Mouse (Mus musculus) ES-E14 (cell line): Measurements from ENCODE around the gene St6galnac3. TPM values are rescaled to one million over a fixed set of nuclear protein-coding genes. Genes with fewer than 3 reads are reported as not detected.

Source experiments
- DNase-seq: peaks from one replicate; pipeline ENCODE4 v3.0.0-alpha.2; 2013; ENCODE audit warnings: low read depth, low spot score
- H3K27ac ChIP-seq: 2 replicates; pipeline ENCODE4 v1.5.1; 2012; ENCODE audit warnings: low read depth, mild to moderate bottlenecking, low read length, moderate library complexity, mixed read lengths; ENCODE audit not compliant: poor library complexity, insufficient read depth, severe bottlenecking
- H3K36me3 ChIP-seq: 2 replicates; pipeline ENCODE4 v1.6.1; 2012; ENCODE audit warnings: mild to moderate bottlenecking, low read length, moderate library complexity, mixed read lengths; ENCODE audit not compliant: control insufficient read depth, poor library complexity, insufficient read depth, severe bottlenecking
- H3K4me1 ChIP-seq, 2 experiments: fragments of 150-350 bp in 1 of 2; sonication (generic) in 1 of 2; 2 replicates each; pipeline ENCODE4 v1.6.1; 2012; ENCODE audit warnings: low read length in 2 of 2, mild to moderate bottlenecking in 1 of 2, mixed read lengths in 1 of 2; ENCODE audit not compliant: control insufficient read depth in 2 of 2, insufficient read depth in 2 of 2, poor library complexity in 1 of 2
- H3K4me3 ChIP-seq, 2 experiments: fragments of 150-350 bp in 1 of 2; sonication (generic) in 1 of 2; 2 replicates each; pipeline ENCODE4 v1.5.1; 2012; ENCODE audit warnings: low read length in 2 of 2, low read depth in 1 of 2, mild to moderate bottlenecking in 1 of 2, mixed read lengths in 1 of 2; ENCODE audit not compliant: insufficient read depth in 1 of 2, poor library complexity in 1 of 2, severe bottlenecking in 1 of 2
- H3K9ac ChIP-seq: 2 replicates; pipeline ENCODE4 v1.6.1; 2012; ENCODE audit warnings: low read depth, mild to moderate bottlenecking, low read length, mixed read lengths; ENCODE audit not compliant: poor library complexity, insufficient read depth, severe bottlenecking
- H3K9me3 ChIP-seq: fragments of 150-350 bp; sonication (generic); 2 replicates; pipeline ENCODE4 v1.6.1; 2012; ENCODE audit warnings: low read depth, mild to moderate bottlenecking, low read length; ENCODE audit not compliant: control insufficient read depth, insufficient read depth
- CHD2 ChIP-seq: IDR thresholded peaks from 2 replicates; pipeline ENCODE4 v1.6.1; 2014; ENCODE audit warnings: mild to moderate bottlenecking, low read depth, low read length, inconsistent platforms
- HCFC1 ChIP-seq: IDR thresholded peaks from 2 replicates; pipeline ENCODE4 v1.6.1; 2012; ENCODE audit warnings: low read length, inconsistent platforms, borderline replicate concordance; ENCODE audit not compliant: insufficient read depth
- MAFK ChIP-seq: IDR thresholded peaks from 2 replicates; pipeline ENCODE4 v1.6.1; 2014; ENCODE audit warnings: mild to moderate bottlenecking, low read depth, low read length, inconsistent platforms; ENCODE audit not compliant: insufficient read depth
- ZC3H11A ChIP-seq: IDR thresholded peaks from 2 replicates; pipeline ENCODE4 v1.6.1; 2012; ENCODE audit warnings: low read depth, mild to moderate bottlenecking, inconsistent platforms, low read length, borderline replicate concordance
- ZNF384 ChIP-seq: IDR thresholded peaks from 2 replicates; pipeline ENCODE4 v1.6.1; 2012; ENCODE audit warnings: low read depth, low read length, inconsistent platforms
- in situ Hi-C, 2 experiments: fragments of 600-800 bp; cut with MboI; formaldehyde crosslinking; loops; one replicate each; pipeline ENCODE4 v1.15.1; 2025; ENCODE audit warnings: low sequenced_read_pairs in 2 of 2, inconsistent platforms in 1 of 2; ENCODE audit not compliant: unreplicated experiment in 2 of 2
- total RNA-seq: library from RNA; depleted of rRNA; stranded (reverse); fragments of 300-350 nt; gene quantifications from 2 replicates; pipeline ENCODE4 v1.2.3, GENCODE M21; 2012

The St6galnac3 gene
- total RNA-seq, 1 experiment = 3.8 TPM

DNA sequence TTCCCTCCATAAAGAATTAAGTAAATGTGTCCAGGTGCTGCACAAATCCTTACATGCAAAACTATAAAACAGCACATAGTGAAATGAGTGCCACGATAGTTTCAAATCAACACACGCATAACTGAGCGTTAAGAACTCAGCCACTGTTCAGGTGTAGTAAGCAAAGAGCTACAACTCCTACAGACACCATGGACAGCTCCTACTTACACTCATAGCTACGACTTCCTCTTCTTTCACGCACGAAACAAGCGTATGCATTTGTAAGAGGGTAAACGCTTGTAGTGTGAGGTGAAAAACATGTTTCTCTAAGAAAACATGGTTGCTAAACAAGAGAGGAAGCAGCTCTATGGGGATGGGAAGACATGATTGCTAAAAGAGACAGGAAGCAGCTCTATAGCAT, 457.6 kb downstream of the St6galnac3 start:
- H3K27ac ChIP-seq = no peak overlapping the region
- TF ChIP-seq MAFK (no peak), HCFC1 (no peak), ZC3H11A (no peak), ZNF384 (no peak), CHD2 (no peak)
- no peak overlapping the region for H3K9ac ChIP-seq
- H3K4me1 ChIP-seq = no peaks in the 10 kb centered on the region
- no peak overlapping the region for H3K4me3 ChIP-seq
- in situ Hi-C loops = no loop called here
- H3K9me3 ChIP-seq = no peaks in the 10 kb centered on the region
- no peaks in the 10 kb centered on the region for H3K36me3 ChIP-seq
- DNase-seq = no peak

DNA sequence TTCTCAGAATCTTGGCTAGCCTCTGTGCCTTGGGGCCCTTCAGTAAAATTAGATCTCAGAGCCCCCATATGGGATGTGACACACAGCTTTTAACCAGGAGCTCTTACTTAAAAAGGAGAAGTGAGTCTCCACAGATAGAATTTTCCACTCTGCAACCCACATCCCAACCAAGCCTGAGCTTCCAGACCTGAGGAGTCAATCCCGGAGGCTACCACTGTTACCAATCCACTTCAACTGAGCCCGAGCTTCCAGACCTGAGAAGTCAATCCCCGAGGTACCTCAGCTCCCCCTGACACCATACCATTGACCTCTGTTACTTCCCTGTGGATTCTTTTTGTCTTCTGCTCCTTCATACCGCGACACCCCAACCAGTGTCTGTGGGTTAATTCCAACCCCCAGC, 463.0 kb downstream of the St6galnac3 start:
- peaks cover 0 to 4% of the 10 kb centered on the region in 2 experiments; a peak in 1 of 4 replicates for H3K4me1 ChIP-seq
- no peak overlapping the region for H3K27ac ChIP-seq
- no peaks in the 10 kb centered on the region for H3K9me3 ChIP-seq
- no peak for DNase-seq
- H3K4me3 ChIP-seq = no peak overlapping the region
- no peaks in the 10 kb centered on the region; the same call in 1 of the 2 replicates for H3K36me3 ChIP-seq
- TF ChIP-seq MAFK (no peak), CHD2 (no peak), ZC3H11A (no peak), HCFC1 (no peak), ZNF384 (no peak)
- H3K9ac ChIP-seq = no peak overlapping the region
- in situ Hi-C loops = no loop called here

DNA sequence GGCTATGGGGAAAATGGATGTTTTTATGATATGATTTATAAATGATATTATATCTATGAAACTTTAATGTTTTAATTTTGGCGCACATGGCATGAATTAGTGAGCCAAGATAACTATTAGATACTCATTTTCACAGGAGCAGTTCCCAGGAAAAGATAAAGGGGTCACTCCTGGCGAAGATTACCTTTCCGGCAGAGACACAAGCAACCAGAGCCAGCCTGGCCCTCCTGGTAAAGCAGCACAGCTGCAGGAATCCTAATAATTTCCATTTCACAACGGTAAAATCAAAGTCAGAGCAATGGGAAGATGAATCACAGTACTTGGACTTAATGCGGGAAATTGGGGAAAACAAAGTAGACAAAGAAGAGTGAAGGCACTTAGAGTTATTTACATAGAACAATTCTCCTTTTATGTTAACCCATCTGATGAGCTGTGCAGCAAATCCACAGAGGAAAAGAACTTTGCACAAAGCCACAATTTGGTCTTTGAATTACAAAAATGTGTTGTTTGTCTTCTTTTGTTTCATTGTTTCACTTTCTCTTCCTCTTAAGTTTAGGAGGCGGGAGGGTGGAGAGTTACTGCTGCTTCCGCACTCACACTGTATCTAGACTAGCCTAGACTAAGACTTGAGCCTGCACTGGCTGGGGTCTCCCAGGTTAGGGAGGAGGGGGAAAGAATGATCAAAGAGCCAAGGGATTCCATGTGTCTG, 464.6 kb downstream of the St6galnac3 start:
- Histone ChIP-seq H3K36me3 (no peaks in the 10 kb centered on the region; the same call in 1 of the 2 replicates), H3K27ac (no peak overlapping the region), H3K4me1 (peaks cover 0 to 6% of the 10 kb centered on the region in 2 experiments; a peak in 1 of 4 replicates), H3K9ac (no peak overlapping the region), H3K9me3 (no peaks in the 10 kb centered on the region), H3K4me3 (no peak overlapping the region)
- no peak for DNase-seq
- no peak for TF ChIP-seq CHD2
- TF ChIP-seq MAFK = no peak
- no peak for TF ChIP-seq ZC3H11A
- TF ChIP-seq HCFC1 = no peak
- no peak for TF ChIP-seq ZNF384
- in situ Hi-C loops = no loop called here

DNA sequence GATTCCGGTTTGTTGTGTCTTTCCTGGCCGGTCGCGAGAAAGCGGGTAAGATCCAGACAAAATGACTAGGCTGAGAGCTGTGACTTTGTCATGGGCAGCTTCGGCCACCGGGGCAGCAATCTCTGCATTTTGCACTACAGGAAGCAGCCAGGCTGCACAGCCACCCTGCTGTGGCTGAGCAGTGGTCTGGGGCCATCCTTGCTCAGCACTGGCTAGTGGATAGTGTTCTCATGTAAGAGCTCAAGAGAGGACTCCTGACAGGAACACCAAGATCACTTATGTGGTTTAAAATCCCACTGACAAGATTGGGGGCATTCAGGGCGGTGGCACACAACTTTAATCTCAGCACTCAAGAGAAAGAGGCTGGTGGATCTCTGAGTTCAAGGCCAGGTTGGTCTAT, 469.1 kb downstream of the St6galnac3 start:
- no peaks in the 10 kb centered on the region for H3K9me3 ChIP-seq
- peak overlapping the region; percentile 25 to 52 for H3K4me3 ChIP-seq
- H3K4me1 ChIP-seq = peaks cover 0 to 6% of the 10 kb centered on the region in 2 experiments; a peak in 1 of 4 replicates
- H3K27ac ChIP-seq = no peak overlapping the region
- no peak for DNase-seq
- in situ Hi-C loops = no loop called here
- TF ChIP-seq ZC3H11A (no peak), MAFK (no peak), ZNF384 (no peak), CHD2 (no peak), HCFC1 (no peak)
- H3K9ac ChIP-seq = peak overlapping the region; percentile 35; the same call in 1 of the 2 replicates
- no peaks in the 10 kb centered on the region; the same call in 1 of the 2 replicates for H3K36me3 ChIP-seq

DNA sequence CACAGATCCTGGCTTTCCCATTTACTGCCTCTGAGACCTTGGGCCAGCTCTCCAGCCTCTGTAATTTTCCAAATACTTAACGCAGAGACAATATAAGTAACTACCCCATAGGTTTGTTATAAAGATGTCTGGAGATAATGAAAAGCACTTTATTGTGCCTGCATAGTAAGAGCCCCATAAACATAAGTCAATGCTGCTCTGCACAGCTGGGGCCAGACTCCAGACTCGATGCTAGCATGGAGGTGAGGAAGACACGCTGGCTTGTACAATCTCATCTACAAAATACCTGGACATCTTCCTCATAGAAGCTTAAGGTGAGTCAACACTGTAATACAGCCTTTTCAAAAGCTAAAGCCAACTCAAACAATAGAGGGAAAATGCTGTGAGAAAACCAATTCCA, 473.3 kb downstream of the St6galnac3 start:
- in situ Hi-C loops = no loop called here
- Histone ChIP-seq H3K4me1 (peaks cover 2% of the 10 kb centered on the region in 2 experiments; a peak in 1 of 4 replicates), H3K4me3 (no peak overlapping the region), H3K27ac (no peak overlapping the region), H3K9ac (no peak overlapping the region), H3K9me3 (no peaks in the 10 kb centered on the region), H3K36me3 (no peaks in the 10 kb centered on the region)
- TF ChIP-seq ZNF384 (no peak), CHD2 (no peak), HCFC1 (no peak), ZC3H11A (no peak), MAFK (no peak)
- DNase-seq = no peak
